Mouse (Mus musculus) forebrain, embryonic 14.5 days (tissue): ENCODE data around the gene Bcan. TPM values are rescaled to one million over a fixed set of nuclear protein-coding genes. Genes with fewer than 3 reads are reported as not detected.
A peak's percentile ranks its signal among the peaks of the same experiment; 100 is the strongest.

Source experiments
- ATAC-seq: fragments of 200-750 bp; cut with Nextera tagmentation; 2 replicates; pipeline ENCODE4 v1.8.0; 2017; ENCODE audit warnings: mild to moderate bottlenecking, moderate library complexity
- DNase-seq: peaks from one replicate; pipeline ENCODE4 v3.0.0-alpha.2; 2015; ENCODE audit warnings: low spot score
- H3K27ac ChIP-seq: fragments of 300-500 bp; sonication (generic); 2 replicates; pipeline ENCODE4 v1.5.1; 2014; ENCODE audit warnings: low read depth, mild to moderate bottlenecking, control low read depth, low read length, moderate library complexity
- H3K27me3 ChIP-seq: fragments of 300-500 bp; sonication (generic); replicated peaks from 2 replicates; pipeline ENCODE4 v1.6.1; 2014; ENCODE audit warnings: low read length, control low read depth, mixed read lengths; ENCODE audit not compliant: control insufficient read depth, insufficient read depth
- H3K36me3 ChIP-seq: fragments of 300-500 bp; sonication (generic); 2 replicates; pipeline ENCODE4 v1.6.1; 2014; ENCODE audit warnings: low read length, control low read depth; ENCODE audit not compliant: control insufficient read depth, insufficient read depth
- H3K4me1 ChIP-seq: fragments of 300-500 bp; sonication (generic); 2 replicates; pipeline ENCODE4 v1.6.1; 2014; ENCODE audit warnings: antibody characterized with exemption, low read length, control low read depth; ENCODE audit not compliant: control insufficient read depth, insufficient read depth
- H3K4me2 ChIP-seq: fragments of 300-500 bp; sonication (generic); 2 replicates; pipeline ENCODE4 v1.6.1; 2014; ENCODE audit warnings: mild to moderate bottlenecking, control low read depth, low read length
- H3K4me3 ChIP-seq: fragments of 300-500 bp; sonication (generic); 2 replicates; pipeline ENCODE4 v1.5.1; 2014; ENCODE audit warnings: low read depth, low read length, control low read depth
- H3K9ac ChIP-seq: fragments of 300-500 bp; sonication (generic); 2 replicates; pipeline ENCODE4 v1.6.1; 2014; ENCODE audit warnings: mild to moderate bottlenecking, low read length, control low read depth, moderate library complexity
- H3K9me3 ChIP-seq: fragments of 300-500 bp; sonication (generic); replicated peaks from 2 replicates; pipeline ENCODE4 v1.6.1; 2016; ENCODE audit warnings: low read length, control low read depth, mixed read lengths; ENCODE audit not compliant: control insufficient read depth
- WGBS: fragments of 180-500 bp; shearing (Covaris S2); extraction: QIAGEN DNeasy Blood & Tissue Kit; methylation state at CpG from one replicate; pipeline ENCODE4 v1.1.7; 2014; 5-methylcytosine and 5-hydroxymethylcytosine counted together
- polyA plus RNA-seq: library from polyadenylated mRNA; unstranded; fragments of >200 nt; fragmentation: Nextera tagmentation; extraction: Ambion mirVana; gene quantifications from 2 replicates; pipeline ENCODE4 v1.2.1, GENCODE M21; 2014

The Bcan gene
- polyA plus RNA-seq, 1 experiment from 2014 or later: 13.5 TPM

DNA sequence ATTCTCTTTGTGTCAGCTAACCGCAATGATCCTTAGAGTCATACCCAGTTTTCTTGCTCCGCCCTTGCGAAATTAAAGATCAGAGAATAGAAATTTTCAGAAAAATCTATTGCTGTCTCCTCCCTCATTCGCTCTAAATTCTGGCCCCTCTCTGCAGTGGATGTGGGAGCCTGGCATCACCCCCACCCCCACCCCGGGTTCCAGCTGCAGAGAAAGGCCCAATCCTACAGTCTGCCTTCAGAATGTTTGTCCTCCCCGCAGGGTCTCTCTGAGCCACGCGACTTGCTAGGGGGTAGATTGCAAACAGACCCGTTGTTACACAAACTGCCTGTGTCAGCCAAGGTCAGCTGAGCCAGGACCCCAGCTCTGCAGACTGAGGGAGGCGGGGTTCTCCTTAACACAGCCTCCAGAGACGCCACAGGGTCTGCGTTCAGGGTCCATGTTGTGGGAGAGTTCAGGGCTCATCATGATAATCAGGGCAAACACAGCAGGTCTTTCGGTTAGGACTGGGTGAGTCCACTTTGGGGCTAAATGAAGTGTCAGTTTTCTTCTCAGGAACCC is 50.0 kb downstream of the Bcan start:
- H3K9ac ChIP-seq: peak overlapping the region; percentile 30; the same call in 1 of the 2 replicates
- no peak overlapping the region for H3K27ac ChIP-seq
- H3K9me3 ChIP-seq: no peaks in the 10 kb centered on the region
- peaks cover 45% of the 10 kb centered on the region for H3K4me1 ChIP-seq
- WGBS: 8% methylated on average over 13 of the region's 13 CpGs
- ATAC-seq (no peak), DNase-seq (no peak)
- no peak overlapping the region for H3K4me3 ChIP-seq
- no peaks in the 10 kb centered on the region for H3K36me3 ChIP-seq
- H3K27me3 ChIP-seq: 0 out of 2 replicates have a peak, but pooled peaks cover 3% of the 10 kb centered on the region
- H3K4me2 ChIP-seq: peak overlapping the region; percentile 70; the same call in 1 of the 2 replicates

DNA sequence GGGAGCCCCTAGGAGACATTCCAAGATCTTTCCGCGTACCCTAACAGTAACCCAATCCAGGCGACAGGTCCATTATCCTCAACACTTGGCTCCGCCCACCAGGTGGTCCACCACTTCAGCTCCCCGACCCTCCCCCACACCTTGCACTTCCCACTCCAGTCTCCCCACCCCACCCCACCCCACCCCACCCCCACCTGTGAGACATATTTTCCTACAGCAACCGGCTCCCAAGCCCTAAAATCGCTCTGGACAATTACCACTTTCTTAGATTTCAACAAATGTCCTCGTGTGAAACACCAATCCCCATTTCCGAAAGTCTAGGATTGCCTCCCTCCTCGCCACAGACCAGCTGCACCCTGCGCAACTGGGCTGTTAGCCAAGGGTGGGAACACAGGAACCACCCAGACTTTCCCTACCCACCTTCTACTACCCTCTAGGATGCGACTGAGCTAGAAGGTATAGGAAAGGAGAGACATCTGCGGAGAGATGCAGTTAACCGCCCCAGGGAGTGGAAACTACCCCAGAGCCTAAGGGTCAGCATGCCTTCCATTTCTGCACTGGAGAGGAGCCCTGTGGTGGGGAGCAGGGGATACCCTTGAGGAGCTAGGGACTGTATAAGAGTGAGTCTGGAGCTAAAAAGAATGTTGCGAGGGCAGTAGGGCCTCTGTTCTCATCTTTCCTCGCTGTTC is 50.6 kb downstream of the Bcan start:
- Histone ChIP-seq H3K27me3 (0 out of 2 replicates have a peak, but pooled peaks cover 3% of the 10 kb centered on the region), H3K27ac (no peak overlapping the region), H3K4me3 (0 out of 2 replicates have a peak overlapping the region, but pooled peaks have one; percentile 27), H3K9me3 (no peaks in the 10 kb centered on the region), H3K4me2 (peak overlapping the region; percentile 70), H3K36me3 (no peaks in the 10 kb centered on the region), H3K4me1 (peaks cover 48% of the 10 kb centered on the region), H3K9ac (no peak overlapping the region)
- DNase-seq: peak; percentile 35
- ATAC-seq: no peak
- 8% methylated on average over 16 of the region's 16 CpGs for WGBS

DNA sequence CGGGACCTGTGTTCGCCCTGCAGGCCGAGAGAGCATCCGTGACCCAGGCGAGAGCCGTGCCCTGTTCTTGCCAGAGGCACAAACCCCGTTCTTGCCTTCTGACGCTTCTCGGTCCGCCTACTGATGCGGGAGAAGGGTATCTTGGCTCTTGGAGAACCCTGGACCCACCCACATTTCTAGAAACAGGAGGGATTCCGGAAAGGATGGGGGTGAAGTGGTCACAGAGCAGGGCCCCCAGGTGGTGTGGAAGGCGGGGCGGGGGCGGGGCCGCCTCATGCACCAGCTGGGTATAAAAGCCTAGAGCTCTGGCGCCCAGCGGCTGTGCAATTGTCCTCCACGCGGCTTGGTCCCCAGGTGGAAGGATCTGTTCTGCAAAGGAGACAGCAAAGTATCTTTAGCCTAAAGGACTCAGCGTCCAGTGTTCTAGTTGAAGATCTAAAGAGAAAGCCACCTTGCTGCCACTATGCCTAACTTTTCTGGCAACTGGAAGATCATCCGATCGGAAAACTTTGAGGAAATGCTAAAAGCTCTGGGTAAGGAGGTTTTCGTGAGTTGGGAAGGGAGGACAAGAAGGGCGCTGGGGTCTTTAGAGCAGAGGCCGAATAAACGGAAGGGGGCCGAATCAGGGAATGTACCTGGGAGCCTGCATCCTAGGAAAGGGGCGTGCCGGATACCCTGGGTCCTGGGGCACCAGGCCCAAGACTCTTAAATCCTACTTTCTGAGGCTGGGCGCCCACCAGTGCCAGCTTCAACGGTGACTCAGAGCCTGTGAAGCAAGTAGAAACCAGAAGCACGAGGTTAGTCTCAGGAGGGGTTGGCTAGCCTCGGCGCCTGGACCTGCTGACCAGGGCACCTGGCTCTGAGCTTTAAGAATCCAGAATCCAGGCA is 51.4 kb downstream of the Bcan start, which contains the start of gene Crabp2:
Gene Crabp2 (plus strand): TSS at position 289 of the 888 bp plus-strand sequence.
- H3K4me3 ChIP-seq: peak within 1 kb of the TSS; percentile 27
- H3K27ac ChIP-seq: 0 out of 2 replicates have a peak within 1 kb of the TSS, but pooled peaks have one; percentile 7
- peak within 1 kb of the TSS; percentile 70 for H3K4me2 ChIP-seq
- ATAC-seq (no peak), DNase-seq (no peak)
- WGBS: 2% methylated on average over 35 of the region's 35 CpGs
- H3K9ac ChIP-seq: peak within 1 kb of the TSS; percentile 56
- H3K9me3 ChIP-seq: no peaks in the 10 kb centered on the region
- H3K4me1 ChIP-seq: peaks cover 48% of the 10 kb centered on the region
- H3K36me3 ChIP-seq: peaks cover 5% of the 10 kb centered on the region; the same call in 1 of the 2 replicates
- H3K27me3 ChIP-seq: 0 out of 2 replicates have a peak, but pooled peaks cover 3% of the 10 kb centered on the region

DNA sequence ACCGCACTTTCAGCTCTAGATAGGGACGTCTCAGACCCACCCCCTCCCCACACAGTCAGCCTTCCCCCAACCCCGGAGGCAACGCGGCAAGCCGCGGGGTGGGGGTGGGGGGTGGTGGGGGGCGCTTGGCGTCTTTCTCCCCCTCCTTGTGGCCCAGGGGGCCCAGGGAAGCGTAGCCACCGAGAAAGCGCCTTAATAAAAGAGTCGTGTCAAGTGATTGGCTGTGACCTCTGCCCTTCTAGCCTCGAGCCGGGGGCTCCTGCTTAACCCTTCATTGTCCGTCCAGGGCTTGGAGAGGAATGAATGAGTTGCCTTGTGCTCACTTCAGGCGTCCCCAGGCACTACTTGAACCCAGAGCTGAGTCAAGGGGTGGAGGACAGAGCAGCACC is 52.2 kb downstream of the Bcan start:
- Histone ChIP-seq H3K36me3 (peaks cover 13% of the 10 kb centered on the region; the same call in 1 of the 2 replicates), H3K4me3 (peak overlapping the region; percentile 27), H3K27me3 (0 out of 2 replicates have a peak, but pooled peaks cover 3% of the 10 kb centered on the region), H3K27ac (no peak overlapping the region), H3K9ac (peak overlapping the region; percentile 56), H3K9me3 (no peaks in the 10 kb centered on the region), H3K4me1 (peaks cover 45% of the 10 kb centered on the region), H3K4me2 (peak overlapping the region; percentile 70)
- WGBS: 0% methylated on average over 17 of the region's 17 CpGs
- 0 out of 2 replicates have a peak, but pooled peaks have one; percentile 18 for ATAC-seq
- DNase-seq: peak; percentile 49

DNA sequence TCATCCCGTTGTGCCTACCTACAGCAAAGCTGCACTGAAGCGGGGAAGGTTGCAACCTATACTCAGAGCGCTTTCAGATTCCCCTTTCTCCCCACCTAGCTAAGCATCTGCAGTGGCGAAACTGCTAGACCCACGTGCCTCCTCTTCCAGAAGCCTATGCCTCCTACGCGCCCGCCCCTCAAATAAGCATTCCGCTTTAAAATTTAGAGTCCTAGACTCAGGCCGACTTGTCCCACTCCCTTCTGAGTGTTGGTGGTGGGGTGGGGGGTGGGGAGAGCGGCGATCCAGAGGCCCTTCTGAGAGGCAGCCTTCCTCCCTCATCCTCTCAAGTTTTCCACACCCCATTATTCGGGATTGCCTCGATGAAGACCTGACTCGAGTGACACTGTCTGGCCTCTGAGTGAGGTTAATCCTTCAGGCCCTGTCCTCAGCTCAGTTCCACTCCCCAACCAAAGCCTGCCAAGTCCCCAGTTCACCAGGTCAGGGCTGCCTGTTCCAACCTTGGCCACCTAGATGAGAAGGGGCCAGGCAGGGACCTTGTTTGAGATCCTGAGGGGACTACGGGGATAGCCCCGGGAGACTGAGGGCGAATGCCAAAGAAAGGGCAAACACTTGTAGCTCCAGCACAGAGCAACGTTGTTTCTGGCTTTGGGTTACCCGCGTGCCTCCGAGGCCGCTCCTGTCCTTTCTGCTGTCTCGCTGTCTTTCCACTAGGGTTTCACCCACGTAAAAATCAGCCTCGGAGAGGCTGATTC is 52.8 kb downstream of the Bcan start:
- 0 out of 2 replicates have a peak, but pooled peaks cover 3% of the 10 kb centered on the region for H3K27me3 ChIP-seq
- DNase-seq (peak; percentile 41), ATAC-seq (0 out of 2 replicates have a peak, but pooled peaks have one; percentile 6)
- H3K4me3 ChIP-seq: peak overlapping the region; percentile 27
- H3K36me3 ChIP-seq: peaks cover 18% of the 10 kb centered on the region
- H3K9ac ChIP-seq: peak overlapping the region; percentile 56
- no peak overlapping the region for H3K27ac ChIP-seq
- WGBS: 6% methylated on average over 26 of the region's 26 CpGs
- H3K9me3 ChIP-seq: no peaks in the 10 kb centered on the region
- peaks cover 41% of the 10 kb centered on the region for H3K4me1 ChIP-seq
- H3K4me2 ChIP-seq: peak overlapping the region; percentile 70

DNA sequence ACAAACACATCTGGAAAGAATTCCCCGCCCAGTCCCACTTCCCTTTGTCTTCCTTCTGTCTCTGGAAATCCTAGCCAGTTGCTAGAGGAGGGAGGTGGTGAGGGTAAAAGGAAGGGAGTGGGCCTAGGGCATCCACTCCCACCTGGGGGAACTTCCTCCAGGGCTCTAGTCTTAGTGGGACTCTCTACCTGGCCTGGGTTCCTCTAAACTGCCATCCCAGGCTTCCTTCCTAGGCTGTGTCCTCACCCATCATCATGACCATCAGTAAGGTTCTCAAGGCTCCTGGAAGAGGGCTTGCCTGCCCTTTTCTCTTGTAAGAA is 53.5 kb downstream of the Bcan start:
- ATAC-seq (no peak), DNase-seq (no peak)
- Histone ChIP-seq H3K4me2 (0 out of 2 replicates have a peak overlapping the region, but pooled peaks have one; percentile 70), H3K4me3 (no peak overlapping the region), H3K9ac (no peak overlapping the region), H3K36me3 (peaks cover 25% of the 10 kb centered on the region), H3K9me3 (no peaks in the 10 kb centered on the region), H3K27me3 (0 out of 2 replicates have a peak, but pooled peaks cover 3% of the 10 kb centered on the region), H3K4me1 (peaks cover 41% of the 10 kb centered on the region), H3K27ac (no peak overlapping the region)
- WGBS: 21% methylated on average over 1 of the region's 1 CpGs

DNA sequence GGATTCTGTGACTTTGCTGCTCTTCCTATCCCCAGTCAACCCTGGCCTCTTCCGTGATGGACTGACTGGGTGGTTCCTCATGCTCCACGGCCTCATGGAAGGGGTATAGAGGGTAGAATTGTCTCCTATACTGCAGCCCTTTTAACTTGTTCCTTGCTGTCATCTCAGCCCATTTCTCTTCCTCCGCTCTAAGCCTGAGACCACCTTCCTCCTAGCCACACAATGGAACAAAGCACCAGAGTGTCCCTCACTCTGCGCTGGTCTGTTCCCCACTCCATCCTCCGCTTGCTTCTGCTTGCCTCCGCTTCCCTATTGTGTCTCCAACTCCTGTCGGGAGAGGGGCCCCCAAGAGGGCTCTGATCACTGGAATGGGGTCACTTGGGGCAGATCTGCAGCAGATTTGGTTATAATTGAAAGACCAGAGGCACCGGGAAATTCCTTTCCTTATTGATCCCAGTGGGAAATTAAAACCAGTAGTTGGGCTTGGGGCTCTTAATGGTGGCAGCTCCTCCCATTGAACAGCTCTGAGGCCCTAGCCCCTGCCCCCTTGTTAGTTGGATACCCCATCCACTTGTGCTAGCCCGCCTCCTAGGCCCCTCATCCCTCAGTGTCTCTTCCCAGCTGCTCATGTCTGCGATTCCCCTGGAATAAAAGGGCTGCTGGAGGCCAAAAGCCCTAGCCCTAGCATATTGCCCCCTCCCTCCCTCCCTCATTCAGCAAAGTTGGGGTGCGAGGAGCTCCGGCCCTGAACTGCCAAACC is 54.1 kb downstream of the Bcan start:
- 0 out of 2 replicates have a peak, but pooled peaks cover 3% of the 10 kb centered on the region for H3K27me3 ChIP-seq
- peaks cover 31% of the 10 kb centered on the region for H3K36me3 ChIP-seq
- no peak for ATAC-seq
- no peak overlapping the region for H3K9ac ChIP-seq
- DNase-seq: peak; percentile 20
- H3K27ac ChIP-seq: no peak overlapping the region
- no peak overlapping the region for H3K4me3 ChIP-seq
- no peaks in the 10 kb centered on the region for H3K9me3 ChIP-seq
- WGBS: 17% methylated on average over 12 of the region's 12 CpGs
- no peak overlapping the region for H3K4me2 ChIP-seq
- peaks cover 41% of the 10 kb centered on the region for H3K4me1 ChIP-seq
